Mouse (Mus musculus) embryonic facial prominence, embryonic 11.5 days (tissue): ENCODE data around the gene Vars2. TPM values are rescaled to one million over a fixed set of nuclear protein-coding genes. Genes with fewer than 3 reads are reported as not detected.
A peak's percentile ranks its signal among the peaks of the same experiment; 100 is the strongest.

Experiments used
- ATAC-seq: fragments of 200-750 bp; cut with Nextera tagmentation; replicated peaks from 2 replicates; pipeline ENCODE4 v1.8.0; 2017; ENCODE audit warnings: low read depth; ENCODE audit not compliant: insufficient number of reproducible peaks, low FRiP score, low TSS enrichment
- DNase-seq: peaks from one replicate; pipeline ENCODE4 v3.0.0-alpha.2; 2015; ENCODE audit warnings: low spot score
- H3K27ac ChIP-seq: fragments of 300-500 bp; sonication (generic); replicated peaks from 2 replicates; pipeline ENCODE4 v1.5.1; 2014; ENCODE audit warnings: mild to moderate bottlenecking, low read depth, low read length, control low read depth
- H3K27me3 ChIP-seq: fragments of 300-500 bp; sonication (generic); 2 replicates; pipeline ENCODE4 v1.6.1; 2014; ENCODE audit warnings: mild to moderate bottlenecking, low read length, moderate library complexity, mixed read lengths; ENCODE audit not compliant: control insufficient read depth, insufficient read depth
- H3K36me3 ChIP-seq: fragments of 300-500 bp; sonication (generic); replicated peaks from 2 replicates; pipeline ENCODE4 v1.6.1; 2014; ENCODE audit warnings: low read depth, mild to moderate bottlenecking, low read length, moderate library complexity, mixed read lengths; ENCODE audit not compliant: control insufficient read depth, insufficient read depth
- H3K4me1 ChIP-seq: fragments of 300-500 bp; sonication (generic); 2 replicates; pipeline ENCODE4 v1.6.1; 2014; ENCODE audit warnings: low read length, mixed read lengths; ENCODE audit not compliant: control insufficient read depth, insufficient read depth
- H3K4me2 ChIP-seq: fragments of 300-500 bp; sonication (generic); 2 replicates; pipeline ENCODE4 v1.6.1; 2014; ENCODE audit warnings: low read depth, mild to moderate bottlenecking, control low read depth, low read length, moderate library complexity
- H3K4me3 ChIP-seq: fragments of 300-500 bp; sonication (generic); 2 replicates; pipeline ENCODE4 v1.5.1; 2014; ENCODE audit warnings: low read depth, low read length, control low read depth
- H3K9ac ChIP-seq: fragments of 300-500 bp; sonication (generic); replicated peaks from 2 replicates; pipeline ENCODE4 v1.6.1; 2014; ENCODE audit warnings: mild to moderate bottlenecking, control low read depth, low read length
- H3K9me3 ChIP-seq: fragments of 300-500 bp; sonication (generic); replicated peaks from 2 replicates; pipeline ENCODE4 v1.6.1; 2016; ENCODE audit warnings: mild to moderate bottlenecking, low read length, inconsistent platforms, mixed read lengths; ENCODE audit not compliant: control insufficient read depth
- WGBS: fragments of 180-500 bp; shearing (Covaris S2); extraction: QIAGEN DNeasy Blood & Tissue Kit; methylation state at CpG from one replicate; pipeline ENCODE4 v1.1.7; 2014; 5-methylcytosine and 5-hydroxymethylcytosine counted together
- polyA plus RNA-seq: library from polyadenylated mRNA; unstranded; fragments of >200 nt; fragmentation: Nextera tagmentation; extraction: Ambion mirVana; gene quantifications from 2 replicates; pipeline ENCODE4 v1.2.1, GENCODE M21; 2014

Vars2 gene
- polyA plus RNA-seq, 1 experiment from 2014 or later: 10.4 TPM

GRCm38 (mm10) chr17:35699919-35700318 lies 32.5 kb upstream of the Vars2 start:
- peak overlapping the region; percentile 94 for H3K4me2 ChIP-seq
- no peak for ATAC-seq
- no peaks in the 10 kb centered on the region for H3K9me3 ChIP-seq
- H3K4me3 ChIP-seq: peak overlapping the region; percentile 61
- peak overlapping the region; percentile 74 for H3K27ac ChIP-seq
- H3K9ac ChIP-seq: peak overlapping the region; percentile 81
- H3K4me1 ChIP-seq: peaks cover 4% of the 10 kb centered on the region; the same call in 1 of the 2 replicates
- DNase-seq: peak; percentile 34
- H3K36me3 ChIP-seq: no peaks in the 10 kb centered on the region
- H3K27me3 ChIP-seq: peaks cover 11% of the 10 kb centered on the region
- WGBS: 5% methylated on average over 18 of the region's 19 CpGs

DNA sequence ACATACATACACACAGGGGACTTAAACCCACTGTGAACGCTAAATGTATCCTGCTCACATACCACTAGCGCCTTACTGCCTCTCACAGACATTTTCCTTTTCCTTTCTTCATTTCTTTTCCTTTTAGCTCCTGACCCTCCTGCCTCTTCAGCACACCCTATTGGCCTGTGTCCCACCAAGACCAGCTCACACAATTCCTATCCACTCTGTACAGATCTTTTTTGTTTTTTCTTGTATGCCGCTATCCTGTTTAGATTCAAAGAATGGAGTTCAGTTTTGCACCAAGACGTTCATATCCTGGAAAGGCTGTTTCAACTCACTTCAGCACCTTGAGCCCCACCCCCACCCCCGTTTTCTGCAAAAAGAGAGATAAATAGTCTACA lies 31.1 kb upstream of the Vars2 start:
- Histone ChIP-seq H3K4me3 (no peak overlapping the region; the same call in 1 of the 2 replicates), H3K9me3 (no peaks in the 10 kb centered on the region), H3K27me3 (peaks cover 8% of the 10 kb centered on the region), H3K36me3 (no peaks in the 10 kb centered on the region), H3K4me1 (peaks cover 4% of the 10 kb centered on the region; the same call in 1 of the 2 replicates), H3K4me2 (peak overlapping the region; percentile 47), H3K9ac (peak overlapping the region; percentile 61), H3K27ac (peak overlapping the region; percentile 78; the same call in 1 of the 2 replicates)
- no peak for ATAC-seq
- no peak for DNase-seq
- WGBS: 35% methylated on average over 5 of the region's 5 CpGs

- Histone ChIP-seq H3K27ac (peak overlapping the region; percentile 78), H3K36me3 (no peaks in the 10 kb centered on the region; the same call in 1 of the 2 replicates)
- WGBS: 3% methylated on average over 16 of the region's 16 CpGs
Observed at GRCm38 (mm10) chr17:35697759-35698500, 30.5 kb upstream of the Vars2 start.

GRCm38 (mm10) chr17:35697429-35697758 lies 30.0 kb upstream of the Vars2 start:
- H3K4me1 ChIP-seq: peaks cover 4% of the 10 kb centered on the region; the same call in 1 of the 2 replicates
- ATAC-seq (no peak; the same call in 1 of the 2 replicates), DNase-seq (no peak)
- WGBS: 20% methylated on average over 1 of the region's 1 CpGs
- H3K4me2 ChIP-seq: peak overlapping the region; percentile 47
- H3K27ac ChIP-seq: peak overlapping the region; percentile 78
- peaks cover 6% of the 10 kb centered on the region for H3K27me3 ChIP-seq
- H3K4me3 ChIP-seq: peak overlapping the region; percentile 26
- no peaks in the 10 kb centered on the region for H3K9me3 ChIP-seq
- no peaks in the 10 kb centered on the region; the same call in 1 of the 2 replicates for H3K36me3 ChIP-seq
- H3K9ac ChIP-seq: peak overlapping the region; percentile 61

More at GRCm38 (mm10) chr17:35697759-35698500, 30.5 kb upstream of the Vars2 start:
- DNase-seq (peak; percentile 62), ATAC-seq (peak; percentile 62)
- H3K27me3 ChIP-seq: peaks cover 8% of the 10 kb centered on the region
- H3K9ac ChIP-seq: peak overlapping the region; percentile 61
- H3K4me2 ChIP-seq: peak overlapping the region; percentile 47
- H3K9me3 ChIP-seq: no peaks in the 10 kb centered on the region
- peak overlapping the region; percentile 26 for H3K4me3 ChIP-seq
- H3K4me1 ChIP-seq: peaks cover 4% of the 10 kb centered on the region; the same call in 1 of the 2 replicates

- ATAC-seq: no peak
Observed at GRCm38 (mm10) chr17:35696691-35697090, 29.3 kb upstream of the Vars2 start.

GRCm38 (mm10) chr17:35695289-35695688 lies 27.9 kb upstream of the Vars2 start:
- H3K27ac ChIP-seq: no peak overlapping the region
- H3K9me3 ChIP-seq: no peaks in the 10 kb centered on the region
- 87% methylated on average over 2 of the region's 2 CpGs for WGBS
- DNase-seq: peak; percentile 54
- ATAC-seq: no peak
- H3K27me3 ChIP-seq: no peaks in the 10 kb centered on the region
- no peaks in the 10 kb centered on the region; the same call in 1 of the 2 replicates for H3K36me3 ChIP-seq
- no peak overlapping the region for H3K4me3 ChIP-seq
- H3K4me2 ChIP-seq: no peak overlapping the region
- H3K4me1 ChIP-seq: peaks cover 4% of the 10 kb centered on the region; the same call in 1 of the 2 replicates
- no peak overlapping the region for H3K9ac ChIP-seq

More at GRCm38 (mm10) chr17:35696691-35697090, 29.3 kb upstream of the Vars2 start:
- Histone ChIP-seq H3K4me2 (no peak overlapping the region), H3K9me3 (no peaks in the 10 kb centered on the region), H3K4me3 (no peak overlapping the region), H3K27ac (no peak overlapping the region), H3K9ac (no peak overlapping the region), H3K36me3 (no peaks in the 10 kb centered on the region; the same call in 1 of the 2 replicates), H3K4me1 (peaks cover 4% of the 10 kb centered on the region; the same call in 1 of the 2 replicates), H3K27me3 (peaks cover 5% of the 10 kb centered on the region)
- DNase-seq: no peak
- 62% methylated on average over 6 of the region's 6 CpGs for WGBS

- DNase-seq: no peak
- WGBS: 93% methylated on average over 5 of the region's 5 CpGs
- Histone ChIP-seq H3K4me1 (0 out of 2 replicates have a peak, but pooled peaks cover 4% of the 10 kb centered on the region), H3K4me3 (no peak overlapping the region), H3K4me2 (no peak overlapping the region), H3K9me3 (no peaks in the 10 kb centered on the region), H3K27me3 (no peaks in the 10 kb centered on the region), H3K27ac (no peak overlapping the region), H3K36me3 (no peaks in the 10 kb centered on the region; the same call in none of the 2 replicates), H3K9ac (no peak overlapping the region)
- ATAC-seq: no peak
Observed at GRCm38 (mm10) chr17:35693906-35694305, 26.5 kb upstream of the Vars2 start.

- Histone ChIP-seq H3K27ac (no peak overlapping the region), H3K4me1 (0 out of 2 replicates have a peak, but pooled peaks cover 3% of the 10 kb centered on the region), H3K4me3 (no peak overlapping the region), H3K9ac (no peak overlapping the region), H3K36me3 (peaks cover 6% of the 10 kb centered on the region), H3K9me3 (no peaks in the 10 kb centered on the region), H3K4me2 (no peak overlapping the region), H3K27me3 (no peaks in the 10 kb centered on the region)
- DNase-seq (no peak), ATAC-seq (no peak)
- WGBS: 84% methylated on average over 4 of the region's 4 CpGs
Observed at GRCm38 (mm10) chr17:35692368-35692767, 25.0 kb upstream of the Vars2 start.
